Comparison of ENCODE assay signal across 13 mouse cellular contexts in the genomic region with DNA sequence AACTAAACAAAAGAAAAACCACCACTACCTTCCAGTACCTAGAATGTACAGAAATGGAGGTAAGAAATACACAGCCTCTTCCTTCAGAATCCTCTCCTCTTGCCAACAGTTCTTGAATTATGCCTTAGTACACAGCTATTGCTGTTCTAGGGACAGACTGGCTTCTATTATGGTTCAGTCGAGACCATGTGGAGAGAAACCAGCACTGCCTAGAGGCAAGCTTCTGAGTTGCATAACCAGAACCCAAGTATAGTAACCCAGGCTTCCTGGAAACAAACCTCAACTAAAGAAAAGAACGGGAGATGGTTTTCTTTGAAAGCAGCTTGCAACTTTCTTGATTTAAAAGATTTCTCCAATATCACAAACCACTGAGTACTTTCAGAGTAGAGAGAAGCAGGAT.
"Had no signal": no experiment of that assay in that cellular context is flagged by ENCODE, and none has a peak within 500 bp of the region (broad histone marks: within the 10 kb centered on the region; RNA-seq: fewer than 3 reads in every experiment).

No protein-coding gene starts in this region.

- H3K4me3 ChIP-seq: liver, embryonic 15.5 days; midbrain, embryonic 13.5 days had no signal

- H3K27ac ChIP-seq: kidney, postnatal 0 days; liver, embryonic 15.5 days; midbrain, embryonic 13.5 days; stomach, postnatal 0 days had no signal

- H3K9ac ChIP-seq: liver, embryonic 15.5 days; midbrain, embryonic 13.5 days had no signal

- H3K4me2 ChIP-seq: liver, embryonic 11.5 days; liver, embryonic 15.5 days; midbrain, embryonic 13.5 days had no signal

- ATAC-seq: midbrain, embryonic 13.5 days had no signal

- H3K9me3 ChIP-seq: liver, embryonic 15.5 days; midbrain, embryonic 13.5 days had no signal

- H3K4me1 ChIP-seq: liver, embryonic 15.5 days; midbrain, embryonic 13.5 days had no signal

- H3K27me3 ChIP-seq: liver, embryonic 15.5 days; midbrain, embryonic 13.5 days had no signal

- H3K36me3 ChIP-seq: liver, embryonic 15.5 days; midbrain, embryonic 13.5 days had no signal

- DNase-seq: kidney, adult 11 months; kidney, adult 9 months; kidney, postnatal 36 days; layer of hippocampus, postnatal 36 days; left cerebral cortex, postnatal 4 days; lung, adult 2 months; thymus, adult 18-20 months; thymus, postnatal 25 days had no signal
